Mouse (Mus musculus): ENCODE measurements around the gene Cdk18. TPM values are rescaled to one million over a fixed set of nuclear protein-coding genes. Genes with fewer than 3 reads are reported as not detected.

Gene Cdk18
- polyA plus RNA-seq, 1 experiment from 2014 or later = 1.9 TPM

- H3K36me3 ChIP-seq (ENCODE audit: control insufficient read depth, insufficient read depth) = no peaks in the 10 kb centered on the region
- no peak for ATAC-seq
- no peak overlapping the region for H3K4me3 ChIP-seq (replicated peaks; ENCODE audit: low read length)
- H3K9ac ChIP-seq (replicated peaks; ENCODE audit: low read depth, low read length) = no peak overlapping the region
- no peaks in the 10 kb centered on the region for H3K9me3 ChIP-seq (ENCODE audit: control insufficient read depth, low read length)
- no peaks in the 10 kb centered on the region for H3K4me1 ChIP-seq (replicated peaks; ENCODE audit: control insufficient read depth, insufficient read depth, low read length)
- H3K27ac ChIP-seq (ENCODE audit: low read length) = no peak overlapping the region
- H3K4me2 ChIP-seq (ENCODE audit: low read length) = no peak overlapping the region
- 81% methylated on average over 2 of the region's 2 CpGs for WGBS
- no peaks in the 10 kb centered on the region for H3K27me3 ChIP-seq (replicated peaks; ENCODE audit: control insufficient read depth, insufficient read depth, low read length)
Observed at GRCm38 (mm10) chr1:132109368-132109767, 30.1 kb downstream of the Cdk18 start.

DNA sequence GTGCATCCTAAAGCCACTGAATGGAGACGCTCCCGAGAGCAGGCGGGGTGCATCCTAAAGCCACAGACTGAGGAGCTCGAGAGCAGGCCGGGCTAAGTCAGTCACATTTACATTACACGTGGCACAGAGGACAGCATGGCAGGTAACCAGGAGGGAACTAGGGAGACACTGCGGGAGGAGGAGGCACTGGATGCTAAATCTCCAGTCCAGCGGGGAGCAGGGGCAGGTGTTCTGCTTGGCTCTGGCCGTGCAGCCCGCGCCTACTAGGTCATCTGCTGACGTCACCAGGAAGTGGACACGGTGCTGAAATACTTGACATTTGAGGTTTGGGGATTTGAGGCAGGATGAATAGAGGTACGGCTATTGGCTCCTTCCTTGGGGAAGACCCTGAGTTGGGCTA, 35.1 kb downstream of the Cdk18 start:
- 70% methylated on average over 14 of the region's 14 CpGs for WGBS
- H3K4me1 ChIP-seq (replicated peaks; ENCODE audit: control insufficient read depth, insufficient read depth, low read length) = no peaks in the 10 kb centered on the region

DNA sequence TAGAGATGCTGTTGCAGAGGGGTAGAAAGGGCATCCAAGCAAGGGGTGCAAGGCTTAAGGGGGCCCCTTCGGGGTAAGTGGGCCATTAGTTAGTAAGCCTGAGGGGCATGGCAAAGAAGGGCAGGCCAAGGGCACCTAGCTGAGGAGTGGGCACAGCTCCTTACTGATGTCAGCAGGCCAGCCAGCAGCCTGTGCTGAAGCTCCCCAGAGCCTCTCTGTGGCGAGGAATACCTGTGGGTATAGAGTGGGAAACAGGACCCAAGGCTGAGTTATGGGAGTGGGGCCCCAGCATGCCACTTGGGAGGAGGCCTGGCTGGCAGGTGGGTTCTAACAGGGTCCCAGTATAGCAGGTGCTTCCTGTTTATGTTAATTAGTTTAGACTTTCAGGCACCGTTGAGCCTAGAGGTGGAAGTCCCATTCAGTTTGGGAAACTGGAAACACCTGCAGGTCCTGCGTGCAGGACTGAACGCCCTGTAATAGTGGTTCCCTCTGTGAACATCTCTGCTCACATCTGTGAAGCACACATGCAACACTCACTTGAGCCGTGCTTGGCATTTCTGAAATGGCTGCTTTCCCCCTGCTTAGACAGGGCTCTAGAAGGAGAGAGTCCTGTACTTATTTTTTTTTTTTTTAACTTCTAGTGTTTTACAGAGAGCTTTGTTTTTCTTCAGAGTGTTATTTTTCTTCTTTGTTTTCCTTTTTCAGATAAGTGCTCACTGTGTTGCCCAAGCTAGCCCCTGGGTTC, 37.4 kb downstream of the Cdk18 start:
- H3K27ac ChIP-seq (ENCODE audit: low read length) = no peak overlapping the region
- H3K4me3 ChIP-seq (replicated peaks; ENCODE audit: low read length) = no peak overlapping the region
- H3K9me3 ChIP-seq (ENCODE audit: control insufficient read depth, low read length) = no peaks in the 10 kb centered on the region
- no peaks in the 10 kb centered on the region for H3K36me3 ChIP-seq (ENCODE audit: control insufficient read depth, insufficient read depth)
- WGBS = 89% methylated on average over 6 of the region's 6 CpGs
- H3K4me1 ChIP-seq (replicated peaks; ENCODE audit: control insufficient read depth, insufficient read depth, low read length) = no peaks in the 10 kb centered on the region
- no peak overlapping the region for H3K4me2 ChIP-seq (ENCODE audit: low read length)
- no peak for ATAC-seq
- H3K27me3 ChIP-seq (replicated peaks; ENCODE audit: control insufficient read depth, insufficient read depth, low read length) = no peaks in the 10 kb centered on the region
- H3K9ac ChIP-seq (replicated peaks; ENCODE audit: low read depth, low read length) = no peak overlapping the region

More for the DNA sequence above, 35.1 kb downstream of the Cdk18 start:
- no peak overlapping the region for H3K9ac ChIP-seq (replicated peaks; ENCODE audit: low read depth, low read length)
- H3K27me3 ChIP-seq (replicated peaks; ENCODE audit: control insufficient read depth, insufficient read depth, low read length) = no peaks in the 10 kb centered on the region
- no peak overlapping the region for H3K27ac ChIP-seq (ENCODE audit: low read length)
- no peaks in the 10 kb centered on the region for H3K9me3 ChIP-seq (ENCODE audit: control insufficient read depth, low read length)
- ATAC-seq = no peak
- H3K4me3 ChIP-seq (replicated peaks; ENCODE audit: low read length) = no peak overlapping the region
- no peaks in the 10 kb centered on the region for H3K36me3 ChIP-seq (ENCODE audit: control insufficient read depth, insufficient read depth)
- H3K4me2 ChIP-seq (ENCODE audit: low read length) = no peak overlapping the region

DNA sequence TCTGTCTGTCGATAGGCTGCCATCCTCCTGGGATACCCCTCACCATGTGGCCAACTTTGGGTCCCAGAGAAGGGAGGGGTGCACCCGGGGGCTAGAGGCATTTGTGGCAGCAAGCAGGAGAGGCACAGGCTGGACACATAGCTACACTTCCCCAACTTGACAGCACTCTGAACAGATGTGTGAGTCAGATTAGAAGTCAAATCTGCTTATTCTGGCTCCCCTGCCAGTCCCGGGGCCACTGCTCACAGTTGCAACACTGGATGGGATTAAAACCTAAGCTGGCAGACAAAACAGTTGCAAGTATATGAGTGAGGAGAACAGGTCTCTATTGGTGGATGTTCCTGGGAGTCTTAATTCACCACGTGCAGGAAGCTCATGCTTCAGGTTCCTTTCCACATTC, 39.7 kb downstream of the Cdk18 start:
- Histone ChIP-seq H3K27me3 (replicated peaks; ENCODE audit: control insufficient read depth, insufficient read depth, low read length) (no peaks in the 10 kb centered on the region), H3K4me1 (replicated peaks; ENCODE audit: control insufficient read depth, insufficient read depth, low read length) (no peaks in the 10 kb centered on the region), H3K9ac (replicated peaks; ENCODE audit: low read depth, low read length) (no peak overlapping the region), H3K4me3 (replicated peaks; ENCODE audit: low read length) (no peak overlapping the region), H3K4me2 (ENCODE audit: low read length) (no peak overlapping the region), H3K9me3 (ENCODE audit: control insufficient read depth, low read length) (no peaks in the 10 kb centered on the region), H3K27ac (ENCODE audit: low read length) (no peak overlapping the region), H3K36me3 (ENCODE audit: control insufficient read depth, insufficient read depth) (no peaks in the 10 kb centered on the region)
- ATAC-seq = no peak
- 68% methylated on average over 4 of the region's 4 CpGs for WGBS

DNA sequence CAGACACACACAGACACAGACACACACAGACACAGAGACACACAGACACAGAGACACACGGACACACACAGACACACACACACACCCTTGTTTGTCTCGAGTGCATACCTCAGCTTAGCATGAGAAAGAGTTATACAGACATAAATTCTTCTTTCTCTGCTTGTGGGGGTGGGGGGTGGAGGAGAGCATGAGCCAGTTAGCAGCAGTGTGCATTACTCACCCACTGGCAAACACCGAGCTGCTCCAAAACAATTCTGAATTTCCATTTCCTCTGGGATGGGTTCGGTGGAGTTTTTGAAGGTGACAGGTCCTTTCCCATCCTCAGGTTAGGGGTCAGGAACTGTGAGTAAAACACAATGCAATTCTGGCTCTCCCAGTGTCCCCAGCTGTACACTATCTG, 40.5 kb downstream of the Cdk18 start:
- H3K27ac ChIP-seq (ENCODE audit: low read length) = no peak overlapping the region
- ATAC-seq = no peak
- WGBS = 75% methylated on average over 4 of the region's 4 CpGs
- no peaks in the 10 kb centered on the region for H3K36me3 ChIP-seq (ENCODE audit: control insufficient read depth, insufficient read depth)
- no peak overlapping the region for H3K9ac ChIP-seq (replicated peaks; ENCODE audit: low read depth, low read length)
- no peak overlapping the region for H3K4me2 ChIP-seq (ENCODE audit: low read length)
- no peaks in the 10 kb centered on the region for H3K27me3 ChIP-seq (replicated peaks; ENCODE audit: control insufficient read depth, insufficient read depth, low read length)
- H3K4me3 ChIP-seq (replicated peaks; ENCODE audit: low read length) = no peak overlapping the region
- H3K9me3 ChIP-seq (ENCODE audit: control insufficient read depth, low read length) = no peaks in the 10 kb centered on the region
- H3K4me1 ChIP-seq (replicated peaks; ENCODE audit: control insufficient read depth, insufficient read depth, low read length) = no peaks in the 10 kb centered on the region

DNA sequence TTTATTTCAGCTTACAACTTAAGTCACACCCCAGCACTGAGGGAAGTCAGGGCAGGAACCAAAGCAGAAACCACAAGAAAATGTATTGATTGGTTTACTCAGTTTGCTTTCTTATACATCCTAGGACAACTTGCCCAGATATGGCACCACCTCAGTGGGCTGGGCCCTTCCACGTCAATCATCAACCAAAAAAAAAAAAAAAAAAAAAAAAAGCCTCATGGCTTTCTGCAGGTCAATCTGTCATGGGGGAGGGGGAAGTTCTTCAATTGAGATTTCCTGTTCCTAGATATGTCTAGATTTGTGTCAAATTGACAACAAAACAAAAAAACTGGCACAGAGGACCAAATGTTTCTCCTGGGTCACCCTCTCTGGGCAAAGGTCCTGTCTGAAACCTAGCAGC, 41.4 kb downstream of the Cdk18 start:
- no peak overlapping the region for H3K9ac ChIP-seq (replicated peaks; ENCODE audit: low read depth, low read length)
- no peak for ATAC-seq
- WGBS = 81% methylated on average over 1 of the region's 1 CpGs
- no peaks in the 10 kb centered on the region for H3K4me1 ChIP-seq (replicated peaks; ENCODE audit: control insufficient read depth, insufficient read depth, low read length)
- H3K27me3 ChIP-seq (replicated peaks; ENCODE audit: control insufficient read depth, insufficient read depth, low read length) = no peaks in the 10 kb centered on the region
- H3K4me2 ChIP-seq (ENCODE audit: low read length) = no peak overlapping the region
- H3K36me3 ChIP-seq (ENCODE audit: control insufficient read depth, insufficient read depth) = no peaks in the 10 kb centered on the region
- no peaks in the 10 kb centered on the region for H3K9me3 ChIP-seq (ENCODE audit: control insufficient read depth, low read length)
- H3K27ac ChIP-seq (ENCODE audit: low read length) = no peak overlapping the region
- no peak overlapping the region for H3K4me3 ChIP-seq (replicated peaks; ENCODE audit: low read length)

DNA sequence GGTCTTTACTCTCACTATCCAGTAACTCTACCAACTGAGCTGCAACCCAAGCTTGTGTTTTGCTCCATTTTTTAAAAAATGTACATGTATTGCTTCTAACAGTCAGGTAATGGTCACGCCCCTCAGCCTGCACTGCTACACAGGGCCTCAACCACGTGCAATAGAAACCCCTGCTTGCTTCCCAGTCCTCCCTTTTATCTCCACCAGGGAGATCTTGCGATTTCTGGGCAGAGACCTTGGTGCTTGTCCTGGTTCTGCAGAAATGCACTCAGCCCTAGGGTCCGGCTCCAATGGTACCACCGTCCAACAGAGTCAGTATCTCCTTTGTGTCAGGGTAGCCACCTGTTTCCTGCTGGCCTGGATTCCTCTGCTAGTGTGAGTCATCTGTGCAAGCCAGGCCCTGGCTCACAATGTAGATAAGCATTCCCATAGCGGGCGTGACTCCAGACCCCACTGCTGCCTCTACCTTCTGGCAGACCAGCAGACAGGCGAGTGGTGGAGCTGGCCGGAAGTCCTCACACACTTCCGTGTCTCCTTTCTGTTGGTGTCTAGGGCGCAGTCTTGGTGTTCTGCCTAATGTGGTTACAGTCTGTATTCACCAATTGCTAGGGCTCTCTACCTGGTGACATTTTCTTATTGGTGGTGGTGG, 44.0 kb downstream of the Cdk18 start:
- Histone ChIP-seq H3K4me1 (replicated peaks; ENCODE audit: control insufficient read depth, insufficient read depth, low read length) (no peaks in the 10 kb centered on the region), H3K4me3 (replicated peaks; ENCODE audit: low read length) (no peak overlapping the region)
- WGBS = 75% methylated on average over 11 of the region's 11 CpGs

DNA sequence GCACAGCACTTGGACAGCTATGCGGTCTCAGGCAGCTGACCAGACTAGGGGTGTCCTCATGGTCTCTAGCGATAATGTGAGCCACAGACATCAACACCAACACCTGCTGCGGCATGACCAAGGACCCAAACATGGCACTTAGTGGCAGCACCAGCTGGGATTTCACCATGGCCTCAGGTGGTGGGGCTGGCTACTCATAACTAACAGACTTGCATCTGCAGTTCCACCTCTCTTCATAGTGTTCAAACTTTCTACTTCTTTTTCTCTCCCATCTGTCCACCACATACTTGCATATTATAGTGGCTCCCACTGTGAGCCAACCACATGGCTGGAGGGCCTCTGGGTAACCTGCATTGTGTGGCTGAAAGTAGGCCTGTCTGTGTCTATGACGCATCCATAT, 46.2 kb downstream of the Cdk18 start:
- Histone ChIP-seq H3K27ac (ENCODE audit: low read length) (no peak overlapping the region), H3K4me2 (ENCODE audit: low read length) (no peak overlapping the region), H3K9ac (replicated peaks; ENCODE audit: low read depth, low read length) (no peak overlapping the region), H3K4me1 (replicated peaks; ENCODE audit: control insufficient read depth, insufficient read depth, low read length) (0 out of 2 replicates have a peak, but pooled peaks cover 3% of the 10 kb centered on the region), H3K36me3 (ENCODE audit: control insufficient read depth, insufficient read depth) (no peaks in the 10 kb centered on the region), H3K27me3 (replicated peaks; ENCODE audit: control insufficient read depth, insufficient read depth, low read length) (no peaks in the 10 kb centered on the region), H3K4me3 (replicated peaks; ENCODE audit: low read length) (no peak overlapping the region), H3K9me3 (ENCODE audit: control insufficient read depth, low read length) (no peaks in the 10 kb centered on the region)
- ATAC-seq = no peak
- 87% methylated on average over 4 of the region's 4 CpGs for WGBS

More for the DNA sequence above, 44.0 kb downstream of the Cdk18 start:
- Histone ChIP-seq H3K9ac (replicated peaks; ENCODE audit: low read depth, low read length) (no peak overlapping the region), H3K27me3 (replicated peaks; ENCODE audit: control insufficient read depth, insufficient read depth, low read length) (no peaks in the 10 kb centered on the region), H3K9me3 (ENCODE audit: control insufficient read depth, low read length) (no peaks in the 10 kb centered on the region), H3K27ac (ENCODE audit: low read length) (no peak overlapping the region), H3K4me2 (ENCODE audit: low read length) (no peak overlapping the region), H3K36me3 (ENCODE audit: control insufficient read depth, insufficient read depth) (no peaks in the 10 kb centered on the region)
- ATAC-seq = no peak

DNA sequence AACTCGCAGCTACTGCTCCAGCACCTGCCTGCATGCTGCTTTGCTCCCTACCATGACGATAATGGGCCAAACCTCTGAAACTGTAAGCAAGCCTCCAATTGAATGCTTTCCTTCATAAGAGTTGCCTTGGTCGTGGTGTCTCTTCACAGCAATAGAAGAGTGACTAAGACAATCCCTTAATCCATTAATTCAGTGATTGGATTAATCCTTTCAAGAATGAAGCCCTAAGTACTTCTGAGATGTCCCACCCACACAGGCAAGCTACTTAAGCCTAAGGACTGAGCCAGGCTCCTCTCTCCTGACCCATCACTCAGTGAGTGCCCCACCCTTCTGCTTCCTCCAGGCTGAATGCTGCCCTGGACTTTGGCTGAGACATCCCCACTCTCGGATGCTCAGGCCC, 49.2 kb downstream of the Cdk18 start:
- Histone ChIP-seq H3K9ac (replicated peaks; ENCODE audit: low read depth, low read length) (no peak overlapping the region), H3K4me3 (replicated peaks; ENCODE audit: low read length) (no peak overlapping the region), H3K4me1 (replicated peaks; ENCODE audit: control insufficient read depth, insufficient read depth, low read length) (0 out of 2 replicates have a peak, but pooled peaks cover 4% of the 10 kb centered on the region), H3K9me3 (ENCODE audit: control insufficient read depth, low read length) (no peaks in the 10 kb centered on the region), H3K27me3 (replicated peaks; ENCODE audit: control insufficient read depth, insufficient read depth, low read length) (no peaks in the 10 kb centered on the region), H3K36me3 (ENCODE audit: control insufficient read depth, insufficient read depth) (no peaks in the 10 kb centered on the region), H3K27ac (ENCODE audit: low read length) (no peak overlapping the region), H3K4me2 (ENCODE audit: low read length) (no peak overlapping the region)
- 50% methylated on average over 4 of the region's 4 CpGs for WGBS
- ATAC-seq = no peak
